8 mouse cellular contexts compared by ENCODE assay signal in genomic region chr15:93591831-93592321, GRCm38 (mm10). TPM values are rescaled to one million over a fixed set of nuclear protein-coding genes. Genes with fewer than 3 reads are reported as not detected.
DNase-seq lines count a peak whose midpoint lies in the region; ATAC-seq lines count a peak whose summit lies in the region.

No protein-coding gene starts in this region.

- H3K27me3 ChIP-seq in megakaryocyte, embryonic 14.5 days (replicated peaks): no peaks in the 10 kb centered on the region
- H3K27me3 ChIP-seq in heart, embryonic 15.5 days: no peaks in the 10 kb centered on the region

- H3K9me3 ChIP-seq in megakaryocyte, embryonic 14.5 days: no peaks in the 10 kb centered on the region
- H3K9me3 ChIP-seq in heart, embryonic 15.5 days (replicated peaks): no peaks in the 10 kb centered on the region

- H3K4me3 ChIP-seq in megakaryocyte, embryonic 14.5 days (replicated peaks): peak overlapping the region; percentile 46
- peak overlapping the region; percentile 41 for H3K4me3 ChIP-seq in heart, embryonic 15.5 days

- no peak for ATAC-seq in megakaryocyte, adult 5-6 weeks (ENCODE audit: poor library complexity, severe bottlenecking)
- ATAC-seq in heart, embryonic 15.5 days (replicated peaks; ENCODE audit: insufficient number of reproducible peaks, insufficient read depth, low FRiP score, low read depth): peak; percentile 44

- peaks cover 2% of the 10 kb centered on the region for H3K36me3 ChIP-seq in megakaryocyte, embryonic 14.5 days (replicated peaks; ENCODE audit: low read length)
- no peaks in the 10 kb centered on the region for H3K36me3 ChIP-seq in heart, embryonic 15.5 days

- peak; percentile 81 for DNase-seq in embryo, embryonic 10.5 days (ENCODE audit: low spot score)
- DNase-seq in kidney, postnatal 25 days: peak; percentile 30 to 57
- peak; percentile 67 to 81 for DNase-seq in lung, postnatal 4 days
- DNase-seq in yolk sac, embryonic 10.5 days (ENCODE audit: low spot score): peak; percentile 79
- no peak for DNase-seq in B cell, adult 2 months

- H3K4me2 ChIP-seq in heart, embryonic 15.5 days: peak overlapping the region; percentile 90

- H3K4me1 ChIP-seq in megakaryocyte, embryonic 14.5 days: peaks cover 46% of the 10 kb centered on the region
- H3K4me1 ChIP-seq in heart, embryonic 15.5 days (replicated peaks): peaks cover 54% of the 10 kb centered on the region

- WGBS in heart, embryonic 15.5 days: 2% methylated on average over 12 of the region's 12 CpGs

- H3K9ac ChIP-seq in heart, embryonic 15.5 days: peak overlapping the region; percentile 19; the same call in 1 of the 2 replicates

- H3K27ac ChIP-seq in heart, embryonic 15.5 days: peak overlapping the region; percentile 63

RNA-seq across cellular contexts. Expression of gene Prickle1, which starts 3.8 kb away (rescaled TPM):
- 0.81 and 0.93 TPM in 2 replicates for polyA plus RNA-seq in megakaryocyte, embryonic 14.5 days (2012; ENCODE audit: insufficient read depth, low replicate concordance)
- total RNA-seq in megakaryocyte, adult 5-6 weeks (2015): 0.02 and 0.23 TPM in 2 replicates
- total RNA-seq in megakaryocyte, adult 5-6 weeks (2017): 0.04 and 0.15 TPM in 2 replicates
- polyA plus RNA-seq in heart, embryonic 15.5 days (2015; fragmentation: Nextera tagmentation; extraction: Ambion mirVana): 28.2 and 31.0 TPM in 2 replicates

Comparison
In these comparisons a context has a peak if more than half of its experiments do, and no peak if none do; other contexts are left out.
1. DNase-seq: peak in embryo, embryonic 10.5 days (single experiment), kidney, postnatal 25 days (2 of 2), lung, postnatal 4 days (2 of 2) and yolk sac, embryonic 10.5 days (single experiment); none in B cell, adult 2 months (0 of 2).
2. RNA of gene Prickle1, which starts 3.8 kb away (polyA plus RNA-seq): 28.2 to 31.0 TPM in heart, embryonic 15.5 days; 0.81 to 0.93 TPM in megakaryocyte, embryonic 14.5 days; every median in the first group is over 10 times any median in the second.